Mouse (Mus musculus): Measurements from ENCODE around the gene A330070K13Rik. TPM values are rescaled to one million over a fixed set of nuclear protein-coding genes. Genes with fewer than 3 reads are reported as not detected.

A330070K13Rik gene
- not detected in 2 replicates for polyA plus RNA-seq (2015; fragmentation: Nextera tagmentation; extraction: Ambion mirVana)

GRCm38 (mm10) chr5:130384222-130384912 is at the start of gene A330070K13Rik:
A330070K13Rik (minus strand) TSS chr5:130384631.
- Histone ChIP-seq H3K9ac (ENCODE audit: low read length) (no peak within 1 kb of the TSS), H3K9me3 (replicated peaks; ENCODE audit: control insufficient read depth, low read length) (no peaks in the 10 kb centered on the region), H3K27me3 (ENCODE audit: control insufficient read depth, insufficient read depth, low read length) (no peaks in the 10 kb centered on the region), H3K4me3 (replicated peaks; ENCODE audit: low read length) (no peak within 1 kb of the TSS), H3K4me2 (ENCODE audit: low read depth, low read length) (no peak within 1 kb of the TSS), H3K36me3 (ENCODE audit: control insufficient read depth, insufficient read depth, low read length) (no peaks in the 10 kb centered on the region), H3K4me1 (ENCODE audit: control insufficient read depth, insufficient read depth, low read length) (no peaks in the 10 kb centered on the region), H3K27ac (ENCODE audit: low read length) (no peak within 1 kb of the TSS)
- ATAC-seq (ENCODE audit: insufficient read depth, low FRiP score) = no peak
- WGBS = 17% methylated on average over 13 of the region's 13 CpGs

GRCm38 (mm10) chr5:130411516-130411915 is 27.1 kb upstream of the A330070K13Rik start:
- Histone ChIP-seq H3K4me1 (ENCODE audit: control insufficient read depth, insufficient read depth, low read length) (no peaks in the 10 kb centered on the region), H3K27ac (ENCODE audit: low read length) (no peak overlapping the region), H3K27me3 (ENCODE audit: control insufficient read depth, insufficient read depth, low read length) (no peaks in the 10 kb centered on the region), H3K9ac (ENCODE audit: low read length) (no peak overlapping the region), H3K36me3 (ENCODE audit: control insufficient read depth, insufficient read depth, low read length) (no peaks in the 10 kb centered on the region), H3K4me3 (replicated peaks; ENCODE audit: low read length) (no peak overlapping the region), H3K9me3 (replicated peaks; ENCODE audit: control insufficient read depth, low read length) (no peaks in the 10 kb centered on the region), H3K4me2 (ENCODE audit: low read depth, low read length) (no peak overlapping the region)
- no peak for ATAC-seq (ENCODE audit: insufficient read depth, low FRiP score)
- 92% methylated on average over 17 of the region's 17 CpGs for WGBS

- 90% methylated on average over 6 of the region's 6 CpGs for WGBS
- ATAC-seq (ENCODE audit: insufficient read depth, low FRiP score) = no peak
- no peaks in the 10 kb centered on the region for H3K9me3 ChIP-seq (replicated peaks; ENCODE audit: control insufficient read depth, low read length)
- no peaks in the 10 kb centered on the region for H3K4me1 ChIP-seq (ENCODE audit: control insufficient read depth, insufficient read depth, low read length)
- H3K9ac ChIP-seq (ENCODE audit: low read length) = no peak overlapping the region
- H3K4me3 ChIP-seq (replicated peaks; ENCODE audit: low read length) = no peak overlapping the region
- no peak overlapping the region for H3K27ac ChIP-seq (ENCODE audit: low read length)
- no peaks in the 10 kb centered on the region for H3K36me3 ChIP-seq (ENCODE audit: control insufficient read depth, insufficient read depth, low read length)
- H3K4me2 ChIP-seq (ENCODE audit: low read depth, low read length) = no peak overlapping the region
- no peaks in the 10 kb centered on the region for H3K27me3 ChIP-seq (ENCODE audit: control insufficient read depth, insufficient read depth, low read length)
Measured at GRCm38 (mm10) chr5:130409706-130410105, 25.3 kb upstream of the A330070K13Rik start.

GRCm38 (mm10) chr5:130405201-130405600 is 20.8 kb upstream of the A330070K13Rik start:
- Histone ChIP-seq H3K4me1 (ENCODE audit: control insufficient read depth, insufficient read depth, low read length) (no peaks in the 10 kb centered on the region), H3K27ac (ENCODE audit: low read length) (no peak overlapping the region), H3K4me3 (replicated peaks; ENCODE audit: low read length) (no peak overlapping the region), H3K27me3 (ENCODE audit: control insufficient read depth, insufficient read depth, low read length) (no peaks in the 10 kb centered on the region), H3K4me2 (ENCODE audit: low read depth, low read length) (no peak overlapping the region), H3K9me3 (replicated peaks; ENCODE audit: control insufficient read depth, low read length) (no peaks in the 10 kb centered on the region), H3K36me3 (ENCODE audit: control insufficient read depth, insufficient read depth, low read length) (no peaks in the 10 kb centered on the region), H3K9ac (ENCODE audit: low read length) (no peak overlapping the region)
- ATAC-seq (ENCODE audit: insufficient read depth, low FRiP score) = no peak
- WGBS = 46% methylated on average over 1 of the region's 1 CpGs

GRCm38 (mm10) chr5:130400136-130400917 is 15.9 kb upstream of the A330070K13Rik start:
- H3K36me3 ChIP-seq (ENCODE audit: control insufficient read depth, insufficient read depth, low read length) = no peaks in the 10 kb centered on the region
- H3K27ac ChIP-seq (ENCODE audit: low read length) = no peak overlapping the region
- H3K9ac ChIP-seq (ENCODE audit: low read length) = no peak overlapping the region
- H3K27me3 ChIP-seq (ENCODE audit: control insufficient read depth, insufficient read depth, low read length) = no peaks in the 10 kb centered on the region
- 89% methylated on average over 8 of the region's 8 CpGs for WGBS
- ATAC-seq (ENCODE audit: insufficient read depth, low FRiP score) = no peak
- no peak overlapping the region for H3K4me3 ChIP-seq (replicated peaks; ENCODE audit: low read length)
- H3K4me2 ChIP-seq (ENCODE audit: low read depth, low read length) = no peak overlapping the region
- no peaks in the 10 kb centered on the region for H3K9me3 ChIP-seq (replicated peaks; ENCODE audit: control insufficient read depth, low read length)
- no peaks in the 10 kb centered on the region for H3K4me1 ChIP-seq (ENCODE audit: control insufficient read depth, insufficient read depth, low read length)

- H3K36me3 ChIP-seq (ENCODE audit: control insufficient read depth, insufficient read depth, low read length) = no peaks in the 10 kb centered on the region
- WGBS = 67% methylated on average over 6 of the region's 6 CpGs
- no peaks in the 10 kb centered on the region for H3K27me3 ChIP-seq (ENCODE audit: control insufficient read depth, insufficient read depth, low read length)
- ATAC-seq (ENCODE audit: insufficient read depth, low FRiP score) = no peak
- no peaks in the 10 kb centered on the region for H3K4me1 ChIP-seq (ENCODE audit: control insufficient read depth, insufficient read depth, low read length)
- no peak overlapping the region for H3K4me3 ChIP-seq (replicated peaks; ENCODE audit: low read length)
- H3K4me2 ChIP-seq (ENCODE audit: low read depth, low read length) = no peak overlapping the region
- H3K9ac ChIP-seq (ENCODE audit: low read length) = no peak overlapping the region
- H3K27ac ChIP-seq (ENCODE audit: low read length) = no peak overlapping the region
- H3K9me3 ChIP-seq (replicated peaks; ENCODE audit: control insufficient read depth, low read length) = no peaks in the 10 kb centered on the region
Measured at GRCm38 (mm10) chr5:130395142-130395541, 10.7 kb upstream of the A330070K13Rik start.

GRCm38 (mm10) chr5:130394386-130394785 is 10.0 kb upstream of the A330070K13Rik start:
- H3K36me3 ChIP-seq (ENCODE audit: control insufficient read depth, insufficient read depth, low read length) = no peaks in the 10 kb centered on the region
- H3K9me3 ChIP-seq (replicated peaks; ENCODE audit: control insufficient read depth, low read length) = no peaks in the 10 kb centered on the region
- H3K9ac ChIP-seq (ENCODE audit: low read length) = no peak overlapping the region
- H3K27me3 ChIP-seq (ENCODE audit: control insufficient read depth, insufficient read depth, low read length) = no peaks in the 10 kb centered on the region
- H3K4me2 ChIP-seq (ENCODE audit: low read depth, low read length) = no peak overlapping the region
- H3K4me1 ChIP-seq (ENCODE audit: control insufficient read depth, insufficient read depth, low read length) = no peaks in the 10 kb centered on the region
- no peak overlapping the region for H3K27ac ChIP-seq (ENCODE audit: low read length)
- no peak overlapping the region for H3K4me3 ChIP-seq (replicated peaks; ENCODE audit: low read length)
- 65% methylated on average over 8 of the region's 8 CpGs for WGBS
- ATAC-seq (ENCODE audit: insufficient read depth, low FRiP score) = no peak

- H3K4me3 ChIP-seq (replicated peaks; ENCODE audit: low read length) = no peak overlapping the region
- H3K36me3 ChIP-seq (ENCODE audit: control insufficient read depth, insufficient read depth, low read length) = no peaks in the 10 kb centered on the region
- H3K27ac ChIP-seq (ENCODE audit: low read length) = no peak overlapping the region
- H3K27me3 ChIP-seq (ENCODE audit: control insufficient read depth, insufficient read depth, low read length) = no peaks in the 10 kb centered on the region
- 49% methylated on average over 8 of the region's 8 CpGs for WGBS
- no peak overlapping the region for H3K9ac ChIP-seq (ENCODE audit: low read length)
- no peaks in the 10 kb centered on the region for H3K9me3 ChIP-seq (replicated peaks; ENCODE audit: control insufficient read depth, low read length)
- H3K4me2 ChIP-seq (ENCODE audit: low read depth, low read length) = no peak overlapping the region
- no peak for ATAC-seq (ENCODE audit: insufficient read depth, low FRiP score)
- H3K4me1 ChIP-seq (ENCODE audit: control insufficient read depth, insufficient read depth, low read length) = no peaks in the 10 kb centered on the region
Measured at GRCm38 (mm10) chr5:130393618-130394355, 9.4 kb upstream of the A330070K13Rik start.

- H3K27me3 ChIP-seq (ENCODE audit: control insufficient read depth, insufficient read depth, low read length) = no peaks in the 10 kb centered on the region
- no peak overlapping the region for H3K4me2 ChIP-seq (ENCODE audit: low read depth, low read length)
- no peaks in the 10 kb centered on the region for H3K4me1 ChIP-seq (ENCODE audit: control insufficient read depth, insufficient read depth, low read length)
- no peak overlapping the region for H3K27ac ChIP-seq (ENCODE audit: low read length)
- no peaks in the 10 kb centered on the region for H3K36me3 ChIP-seq (ENCODE audit: control insufficient read depth, insufficient read depth, low read length)
- H3K9ac ChIP-seq (ENCODE audit: low read length) = no peak overlapping the region
- no peak overlapping the region for H3K4me3 ChIP-seq (replicated peaks; ENCODE audit: low read length)
- 73% methylated on average over 7 of the region's 7 CpGs for WGBS
- H3K9me3 ChIP-seq (replicated peaks; ENCODE audit: control insufficient read depth, low read length) = no peaks in the 10 kb centered on the region
- no peak for ATAC-seq (ENCODE audit: insufficient read depth, low FRiP score)
Measured at GRCm38 (mm10) chr5:130386418-130386817, 2.0 kb upstream of the A330070K13Rik start.
